Mouse (Mus musculus): Measurements from ENCODE around the gene Mapk6. TPM values are rescaled to one million over a fixed set of nuclear protein-coding genes. Genes with fewer than 3 reads are reported as not detected.

The Mapk6 gene
- total RNA-seq, 4 experiments from 2014 or later: 31.4 to 49.5 (median 36.9) TPM

Other genes starting within 250 kb of the Mapk6 start
- 1 to 10 TPM; 1.8 to 2.9 (median 2.3) TPM for gene Myo5c, start 178.0 kb downstream of the Mapk6 start, total RNA-seq (2022)
- 10 to 100 TPM; 56.0 to 79.4 (median 66.8) TPM for gene Gnb5, start 103.7 kb downstream of the Mapk6 start, total RNA-seq (2022)
- under 1 TPM in 2 of 4 experiments, not detected in 2; 0.41 to 0.97 TPM for gene Bcl2l10, start 62.2 kb downstream of the Mapk6 start, total RNA-seq (2022)
- gene Leo1, start 31.5 kb upstream of the Mapk6 start, total RNA-seq (2022): 10 to 100 TPM; 20.7 to 25.8 (median 22.3) TPM
- 10 to 100 TPM; 49.5 to 64.9 (median 56.5) TPM for gene Tmod3, start 149.7 kb upstream of the Mapk6 start, total RNA-seq (2022)
- gene Tmod2, start 201.3 kb upstream of the Mapk6 start, total RNA-seq (2022): 10 to 100 TPM; 11.3 to 23.2 (median 16.8) TPM
- 10 to 100 TPM; 12.8 to 20.1 (median 17.1) TPM for gene Lysmd2, start 215.7 kb upstream of the Mapk6 start, total RNA-seq (2022)

Data from adrenal gland, adult 8-10 months (tissue).